Mouse (Mus musculus): ENCODE measurements around the gene Zranb3. TPM values are rescaled to one million over a fixed set of nuclear protein-coding genes. Genes with fewer than 3 reads are reported as not detected.

The Zranb3 gene
- total and polyA plus RNA-seq, 2 experiments from 2014 or later = 2.7 to 4.1 TPM

GRCm38 (mm10) chr1:127933405-127933804, 169.4 kb downstream of the Zranb3 start:
- no peak for TF ChIP-seq CTCF (IDR thresholded peaks at IDR 0.05; ENCODE audit: low read depth)
- WGBS = 90% methylated on average over 2 of the region's 2 CpGs
- no peak for ATAC-seq
- Histone ChIP-seq H3K4me2 (ENCODE audit: low read depth) (no peak overlapping the region), H3K4me1 (ENCODE audit: insufficient read depth) (no peaks in the 10 kb centered on the region), H3K4me3 (ENCODE audit: low read depth, low read length) (no peak overlapping the region), H3K36me3 (ENCODE audit: insufficient read depth) (peaks cover 29% of the 10 kb centered on the region), H3K9me3 (ENCODE audit: low read length) (no peaks in the 10 kb centered on the region), H3K27ac (ENCODE audit: low read depth, low read length) (no peak overlapping the region), H3K9ac (no peak overlapping the region), H3K27me3 (ENCODE audit: insufficient read depth, low read length) (no peaks in the 10 kb centered on the region)
- no peak for DNase-seq

GRCm38 (mm10) chr1:127915802-127916201, 187.0 kb downstream of the Zranb3 start:
- DNase-seq (no peak), ATAC-seq (no peak)
- Histone ChIP-seq H3K27me3 (ENCODE audit: insufficient read depth, low read length) (no peaks in the 10 kb centered on the region), H3K4me2 (ENCODE audit: low read depth) (no peak overlapping the region), H3K27ac (ENCODE audit: low read depth, low read length) (no peak overlapping the region), H3K4me3 (ENCODE audit: low read depth, low read length) (no peak overlapping the region), H3K36me3 (ENCODE audit: insufficient read depth) (peaks cover 6% of the 10 kb centered on the region), H3K9ac (no peak overlapping the region), H3K4me1 (ENCODE audit: insufficient read depth) (no peaks in the 10 kb centered on the region), H3K9me3 (ENCODE audit: low read length) (no peaks in the 10 kb centered on the region)
- TF ChIP-seq CTCF (IDR thresholded peaks at IDR 0.05; ENCODE audit: low read depth) = no peak
- WGBS = 68% methylated on average over 1 of the region's 1 CpGs

- DNase-seq (no peak), ATAC-seq (no peak)
- WGBS = 93% methylated on average over 6 of the region's 6 CpGs
Measured at GRCm38 (mm10) chr1:127915316-127915715, 187.5 kb downstream of the Zranb3 start.

DNA sequence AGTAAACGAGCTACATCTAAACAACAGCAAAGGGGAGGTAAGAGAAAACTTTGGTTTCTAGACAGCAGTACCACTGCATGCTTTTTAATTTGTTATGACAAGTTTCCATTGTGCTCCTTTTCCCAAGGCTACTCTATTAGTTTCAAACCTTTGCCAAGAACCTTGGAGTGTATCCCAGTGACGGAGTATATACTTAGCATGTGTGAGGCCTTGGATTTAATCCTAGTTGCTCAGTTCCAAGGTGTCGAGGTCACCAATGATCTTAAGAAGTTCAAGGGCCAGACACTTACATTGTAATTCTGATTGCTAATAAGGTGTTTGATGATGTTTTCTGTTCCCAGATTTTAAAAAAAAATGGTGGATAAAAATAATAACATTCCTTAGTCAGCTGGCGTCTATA, 189.7 kb downstream of the Zranb3 start:
- no peak for TF ChIP-seq CTCF (IDR thresholded peaks at IDR 0.05; ENCODE audit: low read depth)
- DNase-seq (no peak), ATAC-seq (no peak)
- WGBS = 52% methylated on average over 4 of the region's 4 CpGs
- Histone ChIP-seq H3K27me3 (ENCODE audit: insufficient read depth, low read length) (no peaks in the 10 kb centered on the region), H3K4me1 (ENCODE audit: insufficient read depth) (no peaks in the 10 kb centered on the region), H3K36me3 (ENCODE audit: insufficient read depth) (no peaks in the 10 kb centered on the region; the same call in none of the 2 replicates), H3K9me3 (ENCODE audit: low read length) (no peaks in the 10 kb centered on the region), H3K4me2 (ENCODE audit: low read depth) (no peak overlapping the region), H3K27ac (ENCODE audit: low read depth, low read length) (no peak overlapping the region), H3K9ac (no peak overlapping the region), H3K4me3 (ENCODE audit: low read depth, low read length) (no peak overlapping the region)

More at GRCm38 (mm10) chr1:127915316-127915715, 187.5 kb downstream of the Zranb3 start:
- Histone ChIP-seq H3K4me1 (ENCODE audit: insufficient read depth) (no peaks in the 10 kb centered on the region), H3K27ac (ENCODE audit: low read depth, low read length) (no peak overlapping the region), H3K9me3 (ENCODE audit: low read length) (no peaks in the 10 kb centered on the region), H3K36me3 (ENCODE audit: insufficient read depth) (peaks cover 6% of the 10 kb centered on the region), H3K27me3 (ENCODE audit: insufficient read depth, low read length) (no peaks in the 10 kb centered on the region), H3K4me3 (ENCODE audit: low read depth, low read length) (no peak overlapping the region), H3K9ac (no peak overlapping the region), H3K4me2 (ENCODE audit: low read depth) (no peak overlapping the region)
- TF ChIP-seq CTCF (IDR thresholded peaks at IDR 0.05; ENCODE audit: low read depth) = no peak

GRCm38 (mm10) chr1:127904774-127905385, 198.0 kb downstream of the Zranb3 start:
- Histone ChIP-seq H3K27ac (ENCODE audit: low read depth, low read length) (no peak overlapping the region), H3K9ac (no peak overlapping the region), H3K36me3 (ENCODE audit: insufficient read depth) (peaks cover 4% of the 10 kb centered on the region), H3K27me3 (ENCODE audit: insufficient read depth, low read length) (no peaks in the 10 kb centered on the region), H3K4me1 (ENCODE audit: insufficient read depth) (no peaks in the 10 kb centered on the region), H3K4me2 (ENCODE audit: low read depth) (no peak overlapping the region), H3K9me3 (ENCODE audit: low read length) (no peaks in the 10 kb centered on the region), H3K4me3 (ENCODE audit: low read depth, low read length) (no peak overlapping the region)
- no peak for TF ChIP-seq CTCF (IDR thresholded peaks at IDR 0.05; ENCODE audit: low read depth)
- DNase-seq (no peak), ATAC-seq (no peak)
- WGBS = 27% methylated on average over 2 of the region's 2 CpGs

Other genes with a start within 250 kb of the Zranb3 start
- gene Map3k19, start 248.0 kb downstream of the Zranb3 start, total RNA-seq (2014; rRNA removed) = 3.2 and 4.6 TPM in 2 replicates
- 0.28 and 0.94 TPM in 2 replicates for gene Map3k19, start 248.0 kb downstream of the Zranb3 start, polyA plus RNA-seq (2015; fragmentation: Nextera tagmentation; extraction: Ambion mirVana)
- gene Rab3gap1, start 234.3 kb downstream of the Zranb3 start, total RNA-seq (2014; rRNA removed) = 27.7 and 34.6 TPM in 2 replicates
- gene Rab3gap1, start 234.3 kb downstream of the Zranb3 start, polyA plus RNA-seq (2015; fragmentation: Nextera tagmentation; extraction: Ambion mirVana) = 8.5 and 13.5 TPM in 2 replicates
- gene R3hdm1, start 254 bp upstream of the Zranb3 start, total RNA-seq (2014; rRNA removed) = 61.5 and 67.8 TPM in 2 replicates
- 69.5 and 86.6 TPM in 2 replicates for gene R3hdm1, start 254 bp upstream of the Zranb3 start, polyA plus RNA-seq (2015; fragmentation: Nextera tagmentation; extraction: Ambion mirVana)
- gene Ubxn4, start 140.9 kb upstream of the Zranb3 start, total RNA-seq (2014; rRNA removed) = 66.7 and 78.1 TPM in 2 replicates
- 50.5 and 64.4 TPM in 2 replicates for gene Ubxn4, start 140.9 kb upstream of the Zranb3 start, polyA plus RNA-seq (2015; fragmentation: Nextera tagmentation; extraction: Ambion mirVana)
- 0.46 and 0.86 TPM in 2 replicates for gene Lct, start 225.3 kb upstream of the Zranb3 start, total RNA-seq (2014; rRNA removed)
- gene Lct, start 225.3 kb upstream of the Zranb3 start, polyA plus RNA-seq (2015; fragmentation: Nextera tagmentation; extraction: Ambion mirVana) = 0.11 and 0.35 TPM in 2 replicates

Measured in forebrain, postnatal 0 days (tissue).